Mouse (Mus musculus) B cell, adult 2 months (primary cell): ENCODE results near the gene Pdlim4.
"Not testable (repeated sequence)": the region's sequence is repeated elsewhere in the genome, so short reads cannot be mapped to it uniquely, and the experiment has no call there.

Experiments used
- DNase-seq, 2 experiments: peaks; one replicate each; pipeline ENCODE4 v3.0.0; 2022

Pdlim4 gene

DNA sequence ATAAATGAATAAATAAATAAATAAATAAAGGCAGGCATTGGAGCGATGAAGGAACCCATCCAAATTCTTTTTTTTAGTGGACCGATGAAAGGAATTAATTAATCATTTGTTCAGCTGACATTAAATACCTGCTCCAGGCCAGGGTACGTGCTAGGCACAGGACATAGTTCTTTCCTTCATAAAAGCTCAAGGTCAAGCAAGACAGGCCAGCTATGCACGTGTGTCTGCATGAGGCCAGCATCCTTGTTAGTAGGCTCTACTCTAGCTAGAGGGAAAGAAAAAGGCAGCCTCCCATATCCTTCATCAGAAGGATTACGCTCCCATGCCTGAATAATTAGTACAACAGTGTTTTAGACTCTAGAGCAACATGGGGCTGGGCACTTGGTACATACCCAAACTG, 55.9 kb downstream of the Pdlim4 start:
- no peak for DNase-seq

DNA sequence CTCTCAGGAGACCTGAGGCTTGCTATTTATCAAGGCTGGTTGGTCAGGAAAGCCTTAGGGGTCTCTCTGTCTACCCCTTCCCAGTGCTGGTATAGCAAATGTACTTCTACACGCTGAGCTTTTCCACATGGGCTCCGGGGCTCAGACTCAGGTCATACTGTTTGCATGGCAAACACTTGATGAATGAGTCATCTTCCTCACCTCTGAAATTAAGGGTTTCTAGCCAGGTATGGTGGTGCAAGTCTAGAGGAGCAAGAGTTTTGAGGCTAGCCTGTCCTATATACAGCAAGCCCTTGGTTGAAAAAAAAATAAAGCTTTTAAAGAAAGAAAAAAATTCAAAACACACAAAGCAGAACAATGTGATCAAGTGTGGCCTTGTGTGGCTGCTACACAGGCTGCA, 57.6 kb downstream of the Pdlim4 start:
- DNase-seq = no peak

DNA sequence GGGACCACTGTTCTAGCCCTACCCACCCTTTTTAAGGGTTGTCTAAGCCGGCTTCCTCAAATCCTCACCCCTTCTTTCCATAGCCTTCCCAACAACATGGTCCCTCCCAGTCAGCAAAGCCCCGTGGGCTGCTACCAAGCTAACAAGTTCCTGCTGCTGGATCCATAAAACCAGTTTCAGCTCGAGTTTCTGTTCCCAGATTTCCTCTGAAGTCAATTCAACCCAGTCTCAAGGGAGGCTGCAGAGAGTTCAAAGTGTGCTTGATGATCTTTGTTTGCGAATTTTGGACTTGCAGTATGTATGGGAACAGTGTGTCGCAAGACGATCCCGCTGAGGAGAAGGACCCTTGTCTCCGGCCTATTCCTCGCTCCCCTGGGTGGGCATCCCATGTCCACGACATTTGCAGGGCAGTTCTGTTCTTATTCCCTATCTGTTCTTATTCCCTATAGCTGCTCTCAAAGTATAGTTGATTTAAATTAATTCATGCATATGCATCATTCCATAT, 60.3 kb downstream of the Pdlim4 start:
- DNase-seq = no peak

DNA sequence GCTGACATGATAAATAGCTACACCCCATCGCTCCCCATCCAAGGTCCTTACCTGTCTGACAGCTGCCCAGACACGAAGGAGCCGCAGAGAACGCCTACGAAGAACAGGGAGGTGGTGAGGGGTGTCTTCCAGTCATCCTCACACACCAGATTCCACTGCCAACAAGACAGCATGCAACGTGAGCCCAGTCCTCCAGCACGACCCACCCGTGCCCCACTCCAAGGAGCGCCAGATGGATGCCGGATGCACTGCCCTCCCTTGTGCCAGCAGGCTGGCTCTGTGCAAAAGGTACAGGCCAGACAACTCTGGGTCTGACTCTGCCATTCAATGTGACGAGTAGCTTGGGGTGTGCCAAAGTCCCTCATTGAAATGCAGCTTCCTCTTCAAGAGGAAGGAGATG, 61.1 kb downstream of the Pdlim4 start:
- DNase-seq = no peak

DNA sequence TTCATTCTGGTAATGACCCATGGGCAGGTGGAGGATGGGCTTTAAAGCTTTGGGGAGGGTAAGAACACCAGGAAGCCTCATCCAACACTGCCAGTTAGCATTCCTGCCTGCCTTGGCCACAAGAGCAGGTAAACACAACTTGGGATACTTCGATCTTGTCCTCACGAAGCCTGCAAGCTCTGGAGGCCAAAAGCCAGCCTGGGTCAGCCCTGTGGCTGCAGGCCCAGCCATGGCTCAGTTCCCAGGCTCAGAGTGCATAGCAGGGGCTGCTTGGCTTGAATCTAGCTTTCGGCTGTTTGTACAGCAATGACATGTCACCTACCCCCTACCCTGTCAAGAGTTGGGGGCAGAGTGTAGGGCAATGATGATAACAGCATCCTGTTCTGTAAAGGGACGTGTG, 61.9 kb downstream of the Pdlim4 start:
- no peak for DNase-seq

DNA sequence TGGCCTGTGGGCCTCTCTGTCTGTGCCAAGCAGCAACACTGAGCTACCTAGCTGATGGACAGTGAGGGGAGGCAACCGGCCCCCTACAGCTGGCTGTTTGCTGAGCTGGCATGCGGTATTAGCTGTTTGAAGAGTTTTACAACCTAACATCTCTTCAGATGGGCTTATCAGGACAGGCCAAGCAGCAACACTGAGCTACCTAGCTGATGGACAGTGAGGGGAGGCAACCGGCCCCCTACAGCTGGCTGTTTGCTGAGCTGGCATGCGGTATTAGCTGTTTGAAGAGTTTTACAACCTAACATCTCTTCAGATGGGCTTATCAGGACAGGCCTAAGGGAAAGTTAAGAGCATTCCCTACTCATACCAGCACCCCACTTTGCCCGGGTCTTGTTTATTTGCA, 62.5 kb downstream of the Pdlim4 start:
- not testable (repeated sequence) for DNase-seq
